Mouse (Mus musculus): ENCODE results near the gene Sell. TPM values are rescaled to one million over a fixed set of nuclear protein-coding genes. Genes with fewer than 3 reads are reported as not detected.

The Sell gene
- polyA plus RNA-seq, 1 experiment from 2014 or later, result 0.79 TPM

- H3K27me3 ChIP-seq (replicated peaks; ENCODE audit: control insufficient read depth, insufficient read depth, low read length), result no peaks in the 10 kb centered on the region
- H3K9ac ChIP-seq (ENCODE audit: low read depth, low read length), result no peak overlapping the region
- no peak for ATAC-seq (ENCODE audit: low read depth)
- DNase-seq (ENCODE audit: low spot score), result no peak
- 63% methylated on average over 3 of the region's 3 CpGs for WGBS
- H3K4me1 ChIP-seq (ENCODE audit: control insufficient read depth, insufficient read depth, low read length), result no peaks in the 10 kb centered on the region
- no peaks in the 10 kb centered on the region for H3K9me3 ChIP-seq (ENCODE audit: control insufficient read depth, low read length)
- no peaks in the 10 kb centered on the region for H3K36me3 ChIP-seq (ENCODE audit: control insufficient read depth, insufficient read depth, low read length)
- no peak overlapping the region for H3K4me3 ChIP-seq (ENCODE audit: low read depth, low read length)
- H3K27ac ChIP-seq (replicated peaks; ENCODE audit: low read depth, low read length), result no peak overlapping the region
- no peak overlapping the region for H3K4me2 ChIP-seq (ENCODE audit: low read depth, low read length)
Measured at GRCm38 (mm10) chr1:164123836-164124235, 62.1 kb downstream of the Sell start.

- H3K27ac ChIP-seq (replicated peaks; ENCODE audit: low read depth, low read length), result no peak overlapping the region
- no peaks in the 10 kb centered on the region for H3K9me3 ChIP-seq (ENCODE audit: control insufficient read depth, low read length)
- DNase-seq (ENCODE audit: low spot score), result no peak
- no peak overlapping the region for H3K9ac ChIP-seq (ENCODE audit: low read depth, low read length)
- no peak overlapping the region for H3K4me3 ChIP-seq (ENCODE audit: low read depth, low read length)
- no peaks in the 10 kb centered on the region for H3K4me1 ChIP-seq (ENCODE audit: control insufficient read depth, insufficient read depth, low read length)
- WGBS, result 70% methylated on average over 3 of the region's 3 CpGs
- H3K36me3 ChIP-seq (ENCODE audit: control insufficient read depth, insufficient read depth, low read length), result no peaks in the 10 kb centered on the region
- no peak overlapping the region for H3K4me2 ChIP-seq (ENCODE audit: low read depth, low read length)
- H3K27me3 ChIP-seq (replicated peaks; ENCODE audit: control insufficient read depth, insufficient read depth, low read length), result no peaks in the 10 kb centered on the region
- ATAC-seq (ENCODE audit: low read depth), result no peak
Measured at GRCm38 (mm10) chr1:164130013-164130412, 68.2 kb downstream of the Sell start.

GRCm38 (mm10) chr1:164132609-164133008, 70.8 kb downstream of the Sell start:
- no peak overlapping the region for H3K27ac ChIP-seq (replicated peaks; ENCODE audit: low read depth, low read length)
- H3K9me3 ChIP-seq (ENCODE audit: control insufficient read depth, low read length), result no peaks in the 10 kb centered on the region
- H3K27me3 ChIP-seq (replicated peaks; ENCODE audit: control insufficient read depth, insufficient read depth, low read length), result no peaks in the 10 kb centered on the region
- no peak overlapping the region for H3K4me2 ChIP-seq (ENCODE audit: low read depth, low read length)
- H3K36me3 ChIP-seq (ENCODE audit: control insufficient read depth, insufficient read depth, low read length), result no peaks in the 10 kb centered on the region
- H3K9ac ChIP-seq (ENCODE audit: low read depth, low read length), result no peak overlapping the region
- no peak for ATAC-seq (ENCODE audit: low read depth)
- 70% methylated on average over 1 of the region's 1 CpGs for WGBS
- H3K4me1 ChIP-seq (ENCODE audit: control insufficient read depth, insufficient read depth, low read length), result no peaks in the 10 kb centered on the region
- no peak overlapping the region for H3K4me3 ChIP-seq (ENCODE audit: low read depth, low read length)
- DNase-seq (ENCODE audit: low spot score), result peak; percentile 6

Other genes starting within 250 kb of the Sell start
- 15.6 and 15.9 TPM in 2 replicates for gene Scyl3, start 132.9 kb upstream of the Sell start, polyA plus RNA-seq (2014; fragmentation: Nextera tagmentation; extraction: Ambion mirVana)
- gene BC055324, start 67.2 kb upstream of the Sell start, polyA plus RNA-seq (2014; fragmentation: Nextera tagmentation; extraction: Ambion mirVana), result 16.8 and 18.8 TPM in 2 replicates
- gene Mettl18, start 67.1 kb upstream of the Sell start, polyA plus RNA-seq (2014; fragmentation: Nextera tagmentation; extraction: Ambion mirVana), result 7.7 and 8.1 TPM in 2 replicates
- 0.13 and 0.25 TPM in 2 replicates for gene Sele, start 13.7 kb upstream of the Sell start, polyA plus RNA-seq (2014; fragmentation: Nextera tagmentation; extraction: Ambion mirVana)
- gene Selp, start 53.3 kb downstream of the Sell start, polyA plus RNA-seq (2014; fragmentation: Nextera tagmentation; extraction: Ambion mirVana), result 0.34 and 0.71 TPM in 2 replicates
- 0.21 TPM in 2 replicates for gene F5, start 89.9 kb downstream of the Sell start, polyA plus RNA-seq (2014; fragmentation: Nextera tagmentation; extraction: Ambion mirVana)
- gene Slc19a2, start 187.1 kb downstream of the Sell start, polyA plus RNA-seq (2014; fragmentation: Nextera tagmentation; extraction: Ambion mirVana), result 8.2 and 11.0 TPM in 2 replicates
- 7.4 and 9.8 TPM in 2 replicates for gene Ccdc181, start 213.6 kb downstream of the Sell start, polyA plus RNA-seq (2014; fragmentation: Nextera tagmentation; extraction: Ambion mirVana)
- 27.3 and 30.9 TPM in 2 replicates for gene Nme7, start 242.1 kb downstream of the Sell start, polyA plus RNA-seq (2014; fragmentation: Nextera tagmentation; extraction: Ambion mirVana)
- gene Blzf1, start 245.5 kb downstream of the Sell start, polyA plus RNA-seq (2014; fragmentation: Nextera tagmentation; extraction: Ambion mirVana), result 28.6 and 29.6 TPM in 2 replicates